Mouse (Mus musculus): Measurements from ENCODE around the gene Aox1.

The Aox1 gene

GRCm38 (mm10) chr1:58065151-58065550, 35.4 kb downstream of the Aox1 start:
- DNase-seq (ENCODE audit: low spot score) = no peak

DNA sequence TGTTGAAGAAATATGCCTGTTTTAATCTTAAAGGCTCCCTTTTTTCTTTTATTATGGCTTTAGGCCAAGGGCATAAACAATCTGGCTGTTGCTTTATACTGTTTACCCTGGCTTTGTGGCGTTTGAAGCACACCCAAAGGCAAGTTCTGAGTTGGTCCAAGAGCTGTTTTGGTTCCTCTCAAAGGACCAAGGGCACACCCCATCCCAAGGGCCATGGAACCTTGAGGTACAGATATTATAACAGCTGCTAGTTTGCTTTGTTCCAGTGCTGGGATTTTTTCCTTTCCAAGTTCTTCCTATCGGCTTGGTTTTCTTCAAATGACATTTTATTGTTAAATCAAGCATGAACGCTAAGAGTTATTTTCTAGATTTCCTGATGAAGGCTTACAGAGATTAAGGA, 35.9 kb downstream of the Aox1 start:
- DNase-seq (ENCODE audit: low spot score) = no peak

DNA sequence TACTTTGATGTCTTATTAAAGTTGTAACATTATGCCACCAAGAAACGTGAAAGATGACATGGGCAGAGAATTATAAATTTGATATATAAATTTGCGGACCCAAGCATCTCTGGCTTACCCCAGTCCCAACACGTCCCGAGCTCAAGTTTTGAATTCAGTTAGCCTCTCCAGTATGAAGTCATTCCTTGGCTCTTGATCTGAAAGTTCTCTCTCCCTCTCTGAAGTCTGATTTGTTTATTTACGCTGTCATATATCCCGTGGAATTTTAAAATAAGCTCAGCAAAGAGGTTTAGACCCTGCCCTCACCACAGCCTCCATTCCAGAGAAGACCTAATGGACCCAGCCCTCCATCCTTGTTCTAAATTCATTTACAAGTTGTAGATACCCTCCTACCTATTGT, 39.5 kb downstream of the Aox1 start:
- no peak for DNase-seq (ENCODE audit: low spot score)

DNA sequence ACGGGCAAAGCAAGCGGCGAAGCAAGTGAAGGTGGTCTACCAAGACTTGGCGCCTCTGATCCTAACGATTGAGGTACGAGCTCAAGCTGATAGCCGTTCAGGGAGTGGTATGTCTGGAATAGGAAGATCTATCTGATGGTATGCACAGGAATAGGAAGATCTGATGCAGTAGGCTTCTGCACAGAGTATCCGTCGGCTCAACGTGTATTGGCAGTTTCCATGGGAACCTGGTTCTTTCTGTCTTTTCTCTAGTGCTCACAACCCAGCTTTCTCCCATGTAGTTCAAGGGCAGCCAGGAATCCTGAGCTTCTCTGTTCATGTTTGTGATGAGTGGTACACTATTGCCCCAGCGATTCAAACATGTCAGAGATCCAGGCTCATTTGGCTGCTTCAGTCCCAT, 40.4 kb downstream of the Aox1 start:
- DNase-seq (ENCODE audit: low spot score) = no peak

GRCm38 (mm10) chr1:58071006-58071405, 41.3 kb downstream of the Aox1 start:
- no peak for DNase-seq (ENCODE audit: low spot score)

DNA sequence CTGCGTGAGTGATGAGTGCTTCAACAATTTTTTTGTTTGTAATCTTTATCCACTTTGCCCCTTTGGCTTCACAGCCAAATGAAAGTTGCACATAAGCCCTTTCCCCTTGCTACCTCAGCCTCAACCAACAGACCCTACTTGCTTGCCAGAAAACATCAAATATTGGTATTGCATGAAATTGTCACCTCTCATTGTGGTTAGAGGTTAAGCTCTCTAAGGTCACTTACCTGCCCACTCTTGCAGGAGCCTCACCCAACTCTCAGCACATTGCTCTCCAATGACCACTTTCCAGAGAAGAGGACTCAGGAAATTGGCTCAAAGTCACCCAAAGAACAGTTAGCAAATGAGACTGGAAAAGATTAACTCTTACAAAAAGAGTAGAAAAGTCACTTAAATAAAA, 41.8 kb downstream of the Aox1 start:
- DNase-seq (ENCODE audit: low spot score) = no peak

- peak; percentile 7 for DNase-seq (ENCODE audit: low spot score)
Observed at GRCm38 (mm10) chr1:58072416-58072815, 42.7 kb downstream of the Aox1 start.

GRCm38 (mm10) chr1:58072991-58073730, 43.4 kb downstream of the Aox1 start:
- no peak for DNase-seq (ENCODE audit: low spot score)

GRCm38 (mm10) chr1:58074266-58074665, 44.5 kb downstream of the Aox1 start:
- DNase-seq (ENCODE audit: low spot score) = no peak

DNA sequence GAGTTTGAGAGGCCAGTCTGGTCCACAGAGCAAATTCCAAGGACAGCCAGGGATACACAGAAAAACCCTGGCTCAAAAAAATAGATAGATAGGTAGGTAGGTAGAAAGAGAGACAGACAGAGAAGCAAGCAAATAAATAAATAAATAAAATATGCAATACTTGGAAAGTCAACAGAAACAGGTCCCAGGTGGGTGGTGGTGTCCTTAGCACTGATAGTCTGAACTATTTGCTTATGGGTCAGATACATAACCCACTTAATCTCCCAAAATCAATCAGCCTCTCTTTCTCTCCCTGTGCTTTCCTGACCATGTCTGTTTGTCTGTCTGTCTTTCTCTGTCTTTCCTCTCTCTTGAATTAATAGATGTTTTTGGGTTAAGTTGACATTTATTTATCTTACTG, 48.2 kb downstream of the Aox1 start:
- no peak for DNase-seq (ENCODE audit: low spot score)

GRCm38 (mm10) chr1:58078390-58078789, 48.7 kb downstream of the Aox1 start:
- no peak for DNase-seq (ENCODE audit: low spot score)

- DNase-seq (ENCODE audit: low spot score) = peak; percentile 7
Observed at GRCm38 (mm10) chr1:58079689-58080088, 50.0 kb downstream of the Aox1 start.

DNA sequence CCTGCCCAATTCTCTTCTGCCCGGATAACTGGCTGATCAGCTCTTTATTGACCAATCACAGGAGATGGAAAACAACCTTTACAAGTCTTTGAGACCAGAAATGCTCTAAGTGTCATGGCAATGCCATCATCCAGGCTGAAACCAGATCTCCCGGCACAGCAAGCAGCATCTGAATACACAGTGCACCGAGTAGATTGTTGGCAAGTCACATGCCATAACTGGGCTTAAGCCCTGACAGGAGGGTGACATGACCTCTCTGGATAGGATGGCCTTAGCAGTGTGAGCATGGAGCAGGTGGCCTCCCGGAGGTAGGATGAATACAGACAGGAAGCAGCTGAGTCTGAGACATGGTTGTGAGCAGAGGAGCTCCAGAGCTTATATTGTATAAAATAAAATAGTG, 50.7 kb downstream of the Aox1 start:
- DNase-seq (ENCODE audit: low spot score) = no peak

- DNase-seq (ENCODE audit: low spot score) = no peak
Observed at GRCm38 (mm10) chr1:58081356-58081755, 51.6 kb downstream of the Aox1 start.

DNA sequence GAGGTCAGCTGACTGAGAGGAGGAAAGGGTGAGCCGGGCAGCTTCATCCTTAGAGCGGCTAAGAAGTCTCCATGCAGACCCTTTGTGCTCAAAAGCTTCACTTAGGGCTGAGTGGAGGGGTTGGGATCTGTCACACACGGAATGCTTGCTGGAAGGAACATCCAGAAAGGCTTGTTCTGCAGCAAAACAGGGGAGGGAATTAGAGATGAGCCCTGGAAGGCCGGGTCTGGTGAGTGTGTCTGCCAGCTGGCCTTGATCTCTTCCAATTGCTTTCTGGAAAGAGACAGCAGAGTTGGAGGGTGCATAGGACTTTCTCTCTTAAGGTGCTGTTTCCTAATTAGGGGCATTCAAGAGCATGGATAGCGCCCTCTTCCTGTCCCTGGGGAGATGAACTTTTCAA, 59.6 kb downstream of the Aox1 start:
- no peak for DNase-seq (ENCODE audit: low spot score)

- no peak for DNase-seq (ENCODE audit: low spot score)
Observed at GRCm38 (mm10) chr1:58090191-58090590, 60.5 kb downstream of the Aox1 start.

DNA sequence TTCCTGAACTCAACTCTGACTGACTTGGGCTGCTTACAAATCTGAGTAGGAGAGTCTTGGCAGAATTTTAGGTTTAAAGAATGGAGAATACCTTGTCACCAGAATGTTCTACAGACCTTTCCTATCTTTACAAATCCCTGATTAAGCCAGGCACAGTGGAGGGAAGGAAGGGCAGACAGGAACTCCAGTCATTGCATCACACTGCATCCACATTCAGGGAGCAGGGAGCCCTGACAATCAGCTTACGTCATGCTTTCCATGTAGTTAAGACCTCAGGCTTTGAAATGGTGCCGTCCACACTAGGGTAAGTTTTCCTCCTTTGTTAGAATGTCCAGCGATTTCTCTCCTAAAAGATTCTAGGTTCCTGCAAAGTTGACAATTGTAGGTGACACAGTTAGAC, 61.5 kb downstream of the Aox1 start:
- no peak for DNase-seq (ENCODE audit: low spot score)

- DNase-seq (ENCODE audit: low spot score) = no peak
Observed at GRCm38 (mm10) chr1:58091992-58092560, 62.3 kb downstream of the Aox1 start.

GRCm38 (mm10) chr1:58097338-58097737, 67.6 kb downstream of the Aox1 start:
- DNase-seq (ENCODE audit: low spot score) = no peak

GRCm38 (mm10) chr1:58099119-58099518, 69.4 kb downstream of the Aox1 start:
- DNase-seq (ENCODE audit: low spot score) = no peak

GRCm38 (mm10) chr1:58101531-58102146, 71.9 kb downstream of the Aox1 start:
- no peak for DNase-seq (ENCODE audit: low spot score)

- no peak for DNase-seq (ENCODE audit: low spot score)
Observed at GRCm38 (mm10) chr1:58102494-58102893, 72.8 kb downstream of the Aox1 start.

DNA sequence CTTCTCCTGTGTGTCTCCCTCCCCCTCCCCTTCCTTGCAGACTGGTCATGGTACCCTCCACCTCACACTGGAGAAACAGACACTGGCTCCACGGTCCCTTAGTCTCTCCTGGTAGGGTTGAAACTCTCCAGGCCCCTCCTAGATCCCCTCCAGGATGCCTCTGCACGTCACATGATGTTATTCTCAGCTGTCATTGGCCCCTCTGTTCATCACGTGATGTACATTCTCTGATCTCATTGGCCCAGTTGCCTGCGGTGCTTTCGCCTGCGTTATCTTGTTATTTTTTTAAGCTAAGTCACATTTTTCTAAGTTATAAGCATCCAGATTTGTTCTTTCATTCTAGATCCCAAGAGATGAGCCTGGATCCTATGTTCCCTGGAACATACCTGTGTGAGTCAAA, 76.0 kb downstream of the Aox1 start:
- no peak for DNase-seq (ENCODE audit: low spot score)

GRCm38 (mm10) chr1:58107066-58107465, 77.3 kb downstream of the Aox1 start:
- DNase-seq (ENCODE audit: low spot score) = no peak
